Mouse (Mus musculus) frontal cortex, postnatal 25 days (tissue): ENCODE measurements at regions not wholly inside any gene's neighbourhood (a gene's known extent, or its start where the extent isn't known, plus 50 kb on each side); places are given as distances from the start of the nearest gene placed in this dataset.

Experiments
- DNase-seq, 2 experiments: peaks; one replicate each; pipeline ENCODE4 v3.0.0; 2022; ENCODE audit warnings: low spot score in 2 of 2

DNA sequence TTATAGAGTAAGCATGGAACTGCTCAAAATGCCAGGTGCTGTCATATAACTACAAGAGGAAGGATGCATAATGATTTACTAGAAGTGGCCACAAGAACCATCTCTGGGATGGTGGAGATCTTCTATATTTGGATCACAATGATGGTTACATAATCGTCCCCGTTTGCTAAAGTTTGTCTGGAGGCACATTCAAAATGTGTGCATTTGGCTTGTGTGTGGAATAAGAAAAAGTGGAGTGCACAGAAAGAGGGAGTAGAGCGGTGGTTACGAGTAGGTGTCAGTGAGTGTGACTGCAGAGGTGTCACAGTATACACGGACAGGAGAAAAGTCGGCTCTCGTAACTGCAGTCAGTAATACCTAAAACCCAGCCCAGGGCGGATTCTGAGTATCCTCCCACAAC is 238.3 kb upstream of the Cnr1 start:
- no peak for DNase-seq

DNA sequence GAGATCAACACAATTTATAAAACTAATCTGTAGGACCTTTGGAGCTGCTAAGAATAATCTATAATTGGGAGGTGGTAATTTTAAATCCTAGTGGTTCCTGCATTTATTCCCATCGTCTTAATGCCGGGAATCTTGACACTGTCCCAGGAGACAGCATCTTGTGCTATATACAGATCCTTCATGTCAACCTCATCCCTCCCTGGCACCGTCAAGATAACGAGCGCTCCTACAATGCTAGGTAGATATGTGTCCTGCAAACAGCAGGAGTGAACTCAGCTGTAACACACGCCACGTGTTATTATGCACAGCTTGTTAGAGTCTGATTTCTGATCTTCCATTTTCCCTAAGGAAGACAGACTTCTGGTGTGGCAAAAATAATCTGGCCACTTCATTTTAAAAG is 237.0 kb upstream of the Cnr1 start:
- no peak for DNase-seq

DNA sequence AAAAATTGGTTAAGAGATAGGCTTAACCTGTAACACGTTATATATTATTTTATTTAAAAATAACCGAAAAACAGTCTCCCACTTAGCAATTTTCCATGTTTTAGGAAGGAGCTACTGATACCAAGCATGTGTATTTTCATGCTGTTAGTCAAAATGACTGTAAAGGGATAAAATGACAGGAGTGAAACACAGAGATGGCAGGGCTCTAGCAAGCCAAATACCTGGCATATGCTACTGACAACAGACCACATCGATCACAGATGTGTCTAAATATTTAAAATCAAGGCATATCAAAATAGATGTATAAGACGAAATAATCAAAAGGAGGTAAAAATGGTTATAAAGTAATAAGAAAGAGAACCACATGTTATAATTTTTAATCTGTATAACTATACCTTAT is 231.0 kb upstream of the Cnr1 start:
- no peak for DNase-seq

DNA sequence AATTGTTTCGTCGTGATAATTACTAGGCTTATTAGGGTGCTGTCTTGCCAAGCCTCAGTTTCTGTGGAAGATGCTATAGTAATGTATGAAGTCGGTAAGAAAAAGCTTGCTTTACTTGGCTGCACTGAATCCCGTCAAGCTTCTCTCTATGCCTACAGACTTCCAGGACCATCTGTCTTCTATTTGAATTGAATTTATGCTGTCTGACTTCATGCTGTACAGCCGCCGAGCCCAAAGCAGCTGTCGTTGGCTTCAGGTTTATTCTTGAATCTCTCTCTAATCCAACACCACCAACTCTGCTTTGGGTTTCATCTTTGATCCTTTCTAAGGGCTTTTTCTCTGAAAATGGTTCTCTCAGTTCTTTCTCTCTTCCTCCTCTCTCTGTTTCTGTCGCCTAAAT is 227.4 kb upstream of the Cnr1 start:
- no peak for DNase-seq

DNA sequence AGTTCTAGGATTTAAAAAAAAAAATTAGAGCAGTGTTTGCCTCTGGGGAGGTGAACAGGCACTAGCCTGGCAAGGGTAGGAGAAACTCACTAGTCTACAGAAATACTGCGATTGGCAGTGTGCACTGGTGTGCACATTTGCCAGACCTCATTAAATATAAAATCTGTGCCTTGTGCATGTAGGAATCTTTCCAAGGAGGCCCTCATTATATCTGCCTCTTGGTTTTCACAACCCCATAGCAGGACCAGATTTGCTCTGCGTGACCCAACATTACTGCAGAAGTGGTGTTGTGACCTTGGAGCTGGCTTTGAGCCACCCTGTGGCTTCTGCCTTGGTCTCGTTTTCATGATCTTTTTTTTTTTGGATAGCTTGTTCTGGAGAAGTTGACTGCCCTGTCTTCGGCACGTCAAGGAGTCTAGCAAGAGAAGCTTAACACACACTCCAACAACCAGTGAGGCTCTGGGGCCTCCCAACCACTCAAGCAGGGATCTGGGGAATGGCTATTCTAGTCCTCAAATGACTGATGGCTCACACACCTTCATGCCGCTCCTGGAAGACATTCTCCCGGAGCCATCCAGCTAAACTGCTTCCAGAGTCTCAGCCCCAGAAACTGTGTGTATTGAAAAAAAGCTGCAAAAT is 222.2 kb upstream of the Cnr1 start:
- no peak for DNase-seq

DNA sequence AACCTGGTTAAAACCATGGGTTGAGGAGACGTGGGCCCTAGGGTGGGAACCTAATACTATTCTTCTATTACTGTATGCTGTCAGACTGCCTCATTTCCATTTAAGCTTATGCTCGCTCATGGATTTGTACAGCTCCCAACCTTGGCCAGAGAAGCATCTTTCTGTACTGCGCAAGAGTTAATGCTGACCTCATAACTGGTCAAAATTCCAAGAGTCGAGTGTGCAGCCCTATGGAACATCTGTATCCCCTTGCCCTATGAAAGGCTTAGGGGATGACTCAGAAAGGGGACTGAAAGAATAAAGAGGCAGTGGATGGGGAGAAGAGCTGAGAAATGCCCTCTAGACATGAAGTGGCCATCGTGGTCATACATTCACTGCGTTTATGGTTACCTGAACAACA is 218.7 kb upstream of the Cnr1 start:
- no peak for DNase-seq

DNA sequence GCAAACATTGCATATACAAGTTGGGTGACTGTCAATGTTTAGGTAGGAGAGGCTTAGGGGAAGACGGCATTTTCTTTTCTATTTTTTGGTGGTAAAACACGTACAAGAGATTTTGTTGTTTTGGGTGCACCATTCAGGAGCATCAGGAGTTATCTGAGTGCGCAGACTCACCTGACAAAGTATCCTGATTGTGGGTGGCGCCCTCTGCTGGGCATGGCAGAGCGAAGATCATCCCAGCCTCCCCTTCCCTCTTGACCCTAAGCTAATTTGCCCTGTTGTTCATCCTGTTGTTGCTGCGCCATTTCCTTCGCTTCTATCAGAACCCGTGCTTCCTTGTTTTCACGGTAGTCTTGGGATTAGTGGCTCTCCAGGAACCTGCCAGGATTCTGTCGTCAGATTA is 217.6 kb upstream of the Cnr1 start:
- no peak for DNase-seq

DNA sequence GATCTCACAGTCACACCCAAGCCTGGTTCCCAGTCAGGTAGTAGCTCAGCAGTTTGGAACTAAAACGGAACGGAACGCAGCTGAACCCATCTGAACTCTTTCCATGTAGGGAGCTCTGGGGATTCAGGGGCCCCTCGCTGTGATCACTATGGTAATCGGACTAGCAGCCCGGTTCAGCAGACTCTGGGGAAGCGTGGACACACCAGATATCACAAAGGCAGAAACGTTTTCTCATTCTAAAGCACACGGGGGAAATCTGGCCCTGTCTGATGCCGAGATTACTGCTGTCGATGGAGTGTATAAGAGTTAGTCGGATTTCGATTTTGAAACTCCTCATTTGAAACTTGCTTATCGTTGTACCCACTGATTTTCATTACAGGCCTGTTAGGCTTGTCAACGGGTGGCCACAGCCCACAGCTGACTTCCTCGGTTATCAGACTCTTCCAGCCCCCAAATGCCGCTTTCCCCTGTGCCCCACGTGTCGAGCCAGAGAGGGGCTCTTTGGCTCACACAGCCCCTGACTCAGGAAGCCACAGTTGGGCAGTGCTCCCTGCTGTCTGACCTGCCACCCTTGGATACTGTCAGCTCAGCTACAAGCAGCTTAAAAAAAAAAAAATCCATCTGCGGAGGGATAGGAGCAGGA is 207.8 kb upstream of the Cnr1 start:
- no peak for DNase-seq

DNA sequence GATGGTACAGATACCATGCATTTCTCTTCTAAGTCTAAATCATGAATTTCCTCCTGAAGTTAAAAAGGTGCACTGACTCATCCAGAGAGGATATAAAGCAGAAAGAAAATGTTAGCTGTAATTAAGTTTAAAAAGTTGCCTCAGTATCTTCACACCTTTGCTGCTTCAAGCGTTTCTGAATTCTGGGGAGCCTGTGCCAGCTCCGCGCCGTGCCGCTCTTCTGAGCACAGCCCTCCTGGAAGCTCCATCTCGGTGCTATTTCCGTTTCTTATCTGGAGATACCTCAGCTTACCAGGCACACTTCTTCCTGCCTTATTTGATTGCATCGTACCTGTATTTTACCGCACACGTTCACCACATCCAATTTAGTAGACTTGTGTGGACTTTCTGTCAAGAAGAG is 203.4 kb upstream of the Cnr1 start:
- DNase-seq, result no peak

DNA sequence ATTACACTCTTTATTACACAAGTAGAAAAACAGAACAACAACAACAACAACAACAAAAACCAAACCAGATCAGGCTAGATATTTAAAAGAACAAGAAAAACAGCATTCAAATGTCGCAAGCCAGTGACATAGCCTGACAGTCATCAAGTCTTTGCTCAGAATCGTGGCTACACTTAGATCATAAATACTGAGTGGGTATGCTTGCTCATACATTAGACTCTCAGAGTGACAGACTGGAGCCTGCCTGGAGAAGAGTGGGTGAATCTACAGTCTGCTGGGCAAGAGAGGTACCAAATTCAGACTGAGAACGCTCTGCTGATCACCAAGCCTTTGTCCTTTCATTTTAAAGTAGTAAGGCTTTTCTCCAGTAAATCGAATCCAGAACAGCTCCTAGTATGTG is 202.4 kb upstream of the Cnr1 start:
- no peak for DNase-seq

DNA sequence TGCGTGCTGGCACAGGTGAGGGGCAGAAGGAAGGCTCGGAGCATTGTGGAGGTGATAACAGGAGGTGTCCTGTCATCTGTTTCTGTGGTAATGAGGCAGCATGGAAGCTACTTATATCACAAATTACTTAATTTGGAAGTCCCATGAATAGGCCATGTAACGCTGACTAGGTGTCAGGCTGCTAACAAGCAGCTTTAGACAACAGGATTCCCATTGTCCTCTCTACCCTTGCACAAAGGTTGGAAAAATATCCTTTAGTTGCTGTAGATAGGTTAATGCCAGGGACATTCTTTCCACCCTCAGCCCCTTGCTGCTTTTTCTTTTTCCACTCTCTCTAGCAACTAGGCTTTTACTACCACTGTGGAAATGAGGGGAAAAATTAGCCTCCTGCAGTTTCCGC is 192.6 kb upstream of the Cnr1 start:
- no peak for DNase-seq

DNA sequence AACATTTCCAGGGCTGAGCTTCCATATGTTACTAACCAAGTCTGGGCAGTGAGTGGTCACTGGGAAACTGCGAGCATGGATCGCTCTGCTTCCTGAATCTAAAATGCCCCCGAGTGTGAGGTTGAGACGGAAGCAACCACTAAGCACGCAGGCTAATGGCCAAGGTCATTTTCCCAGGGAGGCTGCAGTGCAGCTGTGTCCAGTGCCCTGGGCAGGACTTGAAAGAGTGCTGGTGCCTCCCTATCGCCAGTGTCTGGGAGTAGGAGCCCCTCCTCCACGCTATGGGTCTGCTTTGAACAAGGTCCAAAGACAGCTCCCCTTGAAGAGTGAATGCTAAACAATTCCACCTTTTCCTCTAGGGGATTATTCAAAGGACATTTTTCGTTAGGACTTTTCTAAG is 189.5 kb upstream of the Cnr1 start:
- DNase-seq, result no peak

DNA sequence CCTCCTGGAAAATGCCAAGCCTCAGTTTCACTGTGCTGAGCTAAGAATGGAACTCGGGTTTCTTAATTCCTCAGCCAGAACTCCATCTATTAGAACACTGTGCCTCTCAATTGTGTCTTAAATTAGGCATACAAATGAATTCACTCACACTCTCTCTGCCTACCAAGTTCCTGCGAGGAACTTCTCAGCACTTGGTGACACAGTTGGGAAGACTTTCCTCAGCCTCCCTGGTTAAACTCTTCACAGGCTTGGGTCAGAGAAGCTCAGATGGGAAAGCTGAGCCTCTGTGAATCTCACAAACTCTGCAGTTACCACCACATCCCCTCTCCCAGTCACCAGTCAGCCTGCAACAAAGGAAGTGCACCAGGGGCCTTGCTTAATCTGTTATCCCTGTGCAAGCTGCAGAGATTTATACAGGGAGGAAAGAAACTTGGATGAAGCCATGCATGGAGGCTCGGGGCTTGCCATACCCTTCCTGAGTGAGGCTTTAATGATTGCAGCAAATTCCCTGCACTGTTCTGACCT is 188.9 kb upstream of the Cnr1 start:
- DNase-seq, result peak in 1 of 2 experiments; percentile 25

DNA sequence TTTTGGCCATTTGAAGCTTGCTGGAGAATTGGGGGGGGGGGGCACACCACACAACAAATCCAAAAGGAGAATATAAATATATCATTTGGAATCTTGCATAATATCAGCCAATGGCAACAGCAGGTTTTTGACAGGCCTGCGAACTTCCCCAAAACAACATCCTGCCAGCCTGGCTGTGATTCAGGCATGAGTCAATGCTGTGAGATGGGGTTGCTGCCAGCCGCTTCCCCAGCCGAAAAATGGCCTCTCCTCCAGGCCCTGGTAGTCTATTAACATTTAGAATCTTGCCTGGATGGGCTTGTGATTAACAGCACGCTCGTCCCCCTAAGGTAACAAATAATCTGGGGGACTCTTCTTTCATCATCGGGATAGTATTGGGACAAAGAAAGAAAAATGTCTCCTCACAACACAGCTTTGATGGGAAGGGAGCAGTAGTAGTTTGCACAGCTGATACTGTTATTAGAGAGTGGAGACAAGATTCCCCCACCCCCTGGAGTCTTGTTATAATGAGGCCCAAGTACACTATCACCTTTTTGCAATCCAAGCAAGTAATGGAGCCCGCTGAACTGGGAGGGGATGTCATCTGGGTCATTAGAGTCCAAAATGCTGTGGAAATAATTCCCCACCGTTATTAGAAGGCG is 188.2 kb upstream of the Cnr1 start:
- DNase-seq, result peak; percentile 37 to 63

DNA sequence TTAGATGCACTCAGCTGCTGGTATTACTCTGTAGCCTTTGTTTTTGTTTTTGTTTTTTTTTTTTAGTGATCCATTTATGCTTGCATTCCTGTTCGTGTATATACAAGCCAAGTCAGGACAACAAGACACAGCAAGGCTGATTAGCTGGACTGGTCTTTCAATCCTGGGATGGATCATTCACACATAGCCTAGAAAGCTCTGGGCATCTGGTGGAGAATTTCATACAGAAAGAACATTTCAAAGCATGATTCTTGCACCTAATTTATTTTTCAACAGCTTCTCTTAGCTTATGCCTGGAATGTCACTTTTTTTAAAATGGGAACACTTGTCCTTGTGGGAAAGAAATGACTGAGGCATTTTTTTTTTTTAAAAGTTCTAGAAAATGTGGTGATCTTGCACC is 187.1 kb upstream of the Cnr1 start:
- DNase-seq, result no peak

DNA sequence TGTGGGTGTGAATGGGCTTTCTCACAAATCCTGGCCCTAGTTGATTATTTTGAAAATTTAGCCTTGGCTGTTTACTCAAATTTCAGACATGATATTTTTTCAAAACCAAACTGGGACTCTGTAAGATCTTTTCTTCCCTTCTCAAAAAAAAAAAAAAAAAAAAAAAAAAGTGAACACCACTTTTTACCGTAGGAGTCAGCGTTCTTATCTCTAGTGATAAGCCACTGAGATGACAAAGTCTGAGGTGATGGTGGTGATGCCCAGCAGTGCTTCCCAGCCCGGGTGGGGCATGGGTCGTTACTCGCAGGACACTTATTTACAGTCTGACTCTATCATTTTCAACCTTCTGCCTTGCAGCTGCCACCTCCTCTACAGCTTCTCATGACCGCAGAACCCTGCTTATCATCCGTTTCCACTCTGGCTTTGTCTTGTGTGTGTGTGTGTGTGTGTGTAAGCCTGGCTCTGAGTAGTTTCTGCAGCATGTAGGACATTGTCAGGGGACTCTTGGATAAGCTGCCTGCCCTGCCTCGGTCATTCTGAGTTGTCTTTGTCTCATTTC is 186.5 kb upstream of the Cnr1 start:
- no peak for DNase-seq

DNA sequence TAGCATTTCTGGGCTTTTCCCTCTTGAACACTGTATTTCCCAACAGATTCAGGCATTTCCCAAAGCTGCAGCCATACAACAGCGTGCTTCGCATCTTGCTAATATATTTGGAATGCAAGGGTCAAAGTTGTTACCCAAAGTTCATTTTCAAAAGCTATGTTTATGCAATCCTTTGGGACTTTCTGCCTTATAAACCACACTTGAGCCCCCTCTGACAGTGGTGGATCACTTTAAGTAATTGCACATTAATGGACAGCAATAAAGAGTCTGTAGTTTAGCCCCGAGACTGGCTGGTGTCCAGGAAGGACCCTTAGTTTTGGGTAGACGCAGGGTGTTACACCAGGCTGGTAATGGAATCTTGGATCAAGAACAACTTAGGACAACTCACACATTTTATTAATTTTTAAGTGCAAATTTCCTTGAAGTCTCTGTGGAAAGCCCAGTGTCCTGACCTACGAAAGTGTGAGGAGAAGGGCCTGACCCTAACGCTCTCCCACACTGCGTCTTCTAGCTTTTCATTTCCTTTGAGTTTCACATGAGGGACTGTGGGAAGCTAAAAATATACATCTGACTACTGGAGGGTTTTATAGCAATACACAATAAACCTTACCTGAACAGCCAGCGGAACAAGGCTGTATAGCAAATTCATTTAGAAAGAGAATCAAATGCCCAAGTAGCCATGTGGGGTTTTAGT is 185.0 kb upstream of the Cnr1 start:
- DNase-seq, result no peak

DNA sequence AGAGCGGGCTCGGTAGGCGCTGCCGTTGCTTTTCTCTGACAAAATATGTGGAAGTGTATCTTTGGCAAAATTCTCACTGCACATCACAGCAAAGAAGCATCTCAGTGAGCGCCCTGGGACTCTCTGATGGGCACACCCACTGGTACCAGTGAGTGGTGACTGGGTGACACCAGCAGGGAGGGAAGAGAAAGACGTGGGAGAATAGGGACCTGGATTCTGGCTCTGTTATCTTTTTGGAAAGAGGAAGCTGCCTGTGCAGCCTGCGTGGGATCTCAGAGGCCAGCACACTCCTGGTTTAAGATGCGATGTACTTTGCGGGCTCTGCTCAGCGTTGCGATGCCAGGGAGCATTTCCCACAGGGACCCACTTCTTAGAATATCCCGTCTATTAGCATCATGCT is 183.4 kb upstream of the Cnr1 start:
- DNase-seq, result no peak

DNA sequence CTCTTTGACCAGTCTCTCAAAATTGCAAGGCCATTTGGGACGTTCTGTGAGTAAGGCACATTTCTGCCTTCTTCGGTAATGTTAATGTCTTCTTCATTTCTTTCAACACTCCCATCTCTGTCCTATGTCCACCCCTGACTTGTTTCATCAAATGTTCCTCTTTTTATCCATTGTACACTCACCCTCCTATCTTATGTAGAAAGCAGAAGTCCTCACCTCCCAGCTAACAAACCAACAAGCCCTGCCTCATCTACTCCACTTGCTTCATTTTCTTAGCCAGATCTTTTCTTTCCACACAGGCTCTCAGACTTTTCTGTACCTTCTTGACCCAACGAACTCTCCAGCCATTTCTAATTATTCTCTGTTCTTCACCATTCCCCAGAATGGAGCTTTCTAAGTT is 179.2 kb upstream of the Cnr1 start:
- no peak for DNase-seq

DNA sequence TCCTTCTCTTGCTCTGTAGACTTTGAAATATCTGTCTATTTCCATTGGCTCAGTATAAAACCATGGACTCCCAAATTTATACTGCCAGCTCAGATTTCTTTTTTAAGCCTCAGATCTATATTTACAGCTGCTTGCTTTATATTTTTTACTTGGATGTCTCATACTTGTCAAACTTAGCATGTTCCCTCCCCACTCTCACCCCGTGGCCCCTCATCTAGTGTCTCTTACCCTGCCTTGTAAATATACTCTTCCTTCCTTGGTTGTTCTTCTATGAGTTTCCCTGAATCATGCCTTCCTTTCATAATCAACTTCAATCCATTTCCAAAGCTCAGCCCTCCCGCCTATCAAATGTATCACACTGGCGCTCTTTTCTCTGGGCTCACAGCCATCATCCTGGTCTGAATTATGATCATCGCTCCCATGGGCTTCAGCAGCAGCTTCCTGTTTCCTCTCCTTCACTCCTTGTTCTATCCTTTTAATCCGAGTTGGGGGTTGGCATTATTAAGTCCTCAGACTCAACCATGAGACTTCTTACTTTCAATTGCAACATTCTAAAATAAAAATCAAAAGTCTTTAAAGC is 177.0 kb upstream of the Cnr1 start:
- no peak for DNase-seq

DNA sequence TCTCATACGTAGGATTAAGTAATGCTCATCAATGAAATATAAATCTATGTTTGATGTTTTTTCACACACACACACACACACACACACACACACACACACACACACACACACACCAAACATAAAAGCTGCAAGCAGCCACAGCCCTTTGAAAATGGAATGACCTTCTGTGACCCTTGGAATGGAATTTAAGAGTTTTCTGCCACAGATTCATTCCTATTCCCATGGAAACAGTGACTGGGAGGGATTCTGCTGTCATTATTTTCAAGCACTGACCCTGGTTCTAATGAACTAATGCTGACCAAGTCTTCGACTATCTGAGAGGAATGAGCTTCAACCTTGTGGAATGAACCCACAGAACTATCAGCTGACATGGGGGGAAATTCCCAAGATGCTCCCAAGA is 156.7 kb upstream of the Cnr1 start:
- DNase-seq, result no peak

DNA sequence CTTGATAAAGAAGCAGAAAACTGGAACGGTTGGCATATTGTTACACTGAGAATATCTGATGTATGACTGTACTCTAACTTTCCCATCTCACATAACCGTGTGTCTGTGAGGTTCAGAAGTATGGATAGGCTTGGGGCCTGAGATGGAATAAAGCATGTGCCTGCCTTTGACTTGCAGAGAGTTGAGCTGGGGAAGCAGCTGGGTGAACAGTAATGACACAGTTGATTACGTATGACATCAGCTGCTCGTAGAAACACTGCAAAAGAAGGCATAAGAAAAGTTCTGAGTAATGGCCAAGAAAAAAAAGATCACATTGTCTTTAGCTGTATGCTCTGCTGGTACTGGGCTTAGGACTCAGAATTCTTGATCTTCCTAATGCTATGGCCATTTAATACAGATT is 138.4 kb upstream of the Cnr1 start:
- DNase-seq, result no peak
